9 mouse cellular contexts compared by ENCODE assay signal in genomic region chr19:29255327-29256027, GRCm38 (mm10). TPM values are rescaled to one million over a fixed set of nuclear protein-coding genes. Genes with fewer than 3 reads are reported as not detected.
A peak's percentile ranks its signal among the peaks of the same experiment; 100 is the strongest.
DNase-seq lines count a peak whose midpoint lies in the region; ATAC-seq and TF ChIP-seq lines count a peak whose summit lies in the region.
"Had no signal": no experiment of that assay in that cellular context is flagged by ENCODE, and none has a peak within 500 bp of the region (broad histone marks: within the 10 kb centered on the region; RNA-seq: fewer than 3 reads in every experiment).

No protein-coding gene starts in this region.

- H3K4me1 ChIP-seq in brown adipose tissue, adult 24 weeks (ENCODE audit: control insufficient read depth, insufficient read depth, insufficient read length, low read length) = peaks cover 10% of the 10 kb centered on the region
- peaks cover 26% of the 10 kb centered on the region for H3K4me1 ChIP-seq in forebrain, postnatal 0 days (ENCODE audit: insufficient read depth)
- H3K4me1 ChIP-seq in midbrain, embryonic 16.5 days (ENCODE audit: control insufficient read depth, insufficient read depth, low read length) = peaks cover 32% of the 10 kb centered on the region

- intact Hi-C loops in left cerebral cortex, postnatal 25 days (cut with DNase I) = loop anchor here (10.0 kb wide), 1 partner anchor 481 kb away; no protein-coding TSS in a partner anchor
- intact Hi-C loops in left cerebral cortex, postnatal 36 days (cut with DNase I) = no loop called here

- TF ChIP-seq CTCF in forebrain, postnatal 0 days (IDR thresholded peaks at IDR 0.05; ENCODE audit: low read depth) = no peak

- no peak overlapping the region for H3K9ac ChIP-seq in forebrain, postnatal 0 days
- H3K9ac ChIP-seq in midbrain, embryonic 16.5 days (ENCODE audit: low read depth, low read length) = no peak overlapping the region

- WGBS in forebrain, postnatal 0 days = 44% methylated on average over 7 of the region's 7 CpGs
- WGBS in midbrain, embryonic 16.5 days = 77% methylated on average over 7 of the region's 7 CpGs

- no peaks in the 10 kb centered on the region for H3K36me3 ChIP-seq in forebrain, postnatal 0 days (ENCODE audit: insufficient read depth)
- 0 out of 2 replicates have a peak, but pooled peaks cover 2% of the 10 kb centered on the region for H3K36me3 ChIP-seq in midbrain, embryonic 16.5 days (ENCODE audit: control insufficient read depth, insufficient read depth, low read length)

- 0 out of 2 replicates have a peak overlapping the region, but pooled peaks have one; percentile 44 for H3K27ac ChIP-seq in brown adipose tissue, adult 24 weeks (replicated peaks; ENCODE audit: low read depth, low read length)
- H3K27ac ChIP-seq in forebrain, postnatal 0 days (ENCODE audit: low read depth, low read length) = peak overlapping the region; percentile 2; the same call in 1 of the 2 replicates
- peak overlapping the region; percentile 19; the same call in 1 of the 2 replicates for H3K27ac ChIP-seq in midbrain, embryonic 16.5 days (ENCODE audit: low read length)

- no peaks in the 10 kb centered on the region for H3K27me3 ChIP-seq in forebrain, postnatal 0 days (ENCODE audit: insufficient read depth, low read length)
- H3K27me3 ChIP-seq in midbrain, embryonic 16.5 days (ENCODE audit: control insufficient read depth, insufficient read depth, low read depth, low read length) = no peaks in the 10 kb centered on the region

- peak overlapping the region; percentile 70 for H3K4me2 ChIP-seq in forebrain, postnatal 0 days (ENCODE audit: low read depth)
- H3K4me2 ChIP-seq in midbrain, embryonic 16.5 days (ENCODE audit: low read length) = peak overlapping the region; percentile 83

- DNase-seq in left cerebral cortex, postnatal 25 days (ENCODE audit: low spot score in 2 of 2) = peak; percentile 11 to 39
- DNase-seq in left cerebral cortex, postnatal 36 days (ENCODE audit: low spot score in 2 of 2) = no peak
- DNase-seq in forebrain, postnatal 0 days = no peak
- no peak for DNase-seq in MN1 (ENCODE audit: low spot score)
- DNase-seq: heart, postnatal 10 days; kidney, adult 9 months had no signal

- H3K4me3 ChIP-seq in brown adipose tissue, adult 24 weeks (ENCODE audit: insufficient read depth, low read depth, low read length) = no peak overlapping the region
- 0 out of 2 replicates have a peak overlapping the region, but pooled peaks have one; percentile 91 for H3K4me3 ChIP-seq in forebrain, postnatal 0 days (ENCODE audit: low read depth, low read length)
- H3K4me3 ChIP-seq in midbrain, embryonic 16.5 days (ENCODE audit: low read depth, low read length) = no peak overlapping the region

- ATAC-seq in forebrain, postnatal 0 days = no peak
- ATAC-seq in midbrain, embryonic 16.5 days = no peak
- no peak for ATAC-seq in erythroblast, adult 5-6 weeks (replicated peaks; ENCODE audit: low FRiP score, poor library complexity, severe bottlenecking)

- no peaks in the 10 kb centered on the region for H3K9me3 ChIP-seq in forebrain, postnatal 0 days (ENCODE audit: low read length)
- H3K9me3 ChIP-seq in midbrain, embryonic 16.5 days (replicated peaks; ENCODE audit: control insufficient read depth, low read length, poor library complexity, severe bottlenecking) = no peaks in the 10 kb centered on the region

RNA-seq across cellular contexts. Expression of gene Jak2, which starts 3.8 kb away (rescaled TPM):
- 10 to 100 TPM; 32.9 to 36.0 TPM for total RNA-seq in left cerebral cortex, postnatal 25 days (2021)
- total RNA-seq in left cerebral cortex, postnatal 36 days (2021) = 10 to 100 TPM; 28.0 to 38.6 TPM
- 9.3 and 11.6 TPM in 2 replicates for polyA plus RNA-seq in brown adipose tissue, adult 24 weeks (2012; ENCODE audit: insufficient read depth, insufficient read length, missing spikeins)
- 52.5 and 54.2 TPM in 2 replicates for total RNA-seq in forebrain, postnatal 0 days (2014; rRNA removed)
- 12.4 and 13.2 TPM in 2 replicates for polyA plus RNA-seq in forebrain, postnatal 0 days (2015; fragmentation: Nextera tagmentation; extraction: Ambion mirVana)
- 14.4 and 17.1 TPM in 2 replicates for polyA plus RNA-seq in midbrain, embryonic 16.5 days (2015; fragmentation: Nextera tagmentation; extraction: Ambion mirVana)
- 37.7 and 41.6 TPM in 2 replicates for total RNA-seq in erythroblast, adult 5-6 weeks (2015; ENCODE audit: low replicate concordance)
- total RNA-seq in erythroblast, adult 5-6 weeks (2017; ENCODE audit: low replicate concordance) = 49.8 and 64.0 TPM in 2 replicates

Comparison
In these comparisons a context has a peak if more than half of its experiments do, and no peak if none do; other contexts are left out.
1. DNase-seq: peak in left cerebral cortex, postnatal 25 days (2 of 2); none in left cerebral cortex, postnatal 36 days (0 of 2), forebrain, postnatal 0 days (single experiment) and MN1 (single experiment).
2. Peak in every context shown above with its lines, with median percentiles within 50 percentile points of each other: H3K27ac ChIP-seq.